Mouse (Mus musculus) lung, adult 18-20 months (tissue): ENCODE measurements at regions not wholly inside any gene's neighbourhood (a gene's known extent, or its start where the extent isn't known, plus 50 kb on each side); places are given as distances from the start of the nearest gene placed in this dataset.
A peak's percentile ranks its signal among the peaks of the same experiment; 100 is the strongest.
"Not testable (repeated sequence)": the region's sequence is repeated elsewhere in the genome, so short reads cannot be mapped to it uniquely, and the experiment has no call there.

ENCODE experiments used
- DNase-seq, 2 experiments: peaks; one replicate each; pipeline ENCODE4 v3.0.0; 2022; ENCODE audit warnings: mixed read lengths in 2 of 2

GRCm38 (mm10) chr4:4708261-4708660 lies 84.9 kb downstream of the Impad1 start:
- DNase-seq = peak; percentile 28 to 46

- DNase-seq = no peak
Measured at GRCm38 (mm10) chr4:4699102-4699501, 94.1 kb downstream of the Impad1 start.

- DNase-seq = no peak
Measured at GRCm38 (mm10) chr4:4695413-4695812, 97.7 kb downstream of the Impad1 start.

GRCm38 (mm10) chr4:4686920-4687319 lies 106.2 kb downstream of the Impad1 start:
- DNase-seq = no peak

- DNase-seq = no peak
Measured at GRCm38 (mm10) chr4:4674607-4675006, 118.5 kb downstream of the Impad1 start.

- DNase-seq = no peak
Measured at GRCm38 (mm10) chr4:4650251-4650650, 142.9 kb downstream of the Impad1 start.

GRCm38 (mm10) chr4:4645264-4645663 lies 147.9 kb downstream of the Impad1 start:
- no peak for DNase-seq

- no peak for DNase-seq
Measured at GRCm38 (mm10) chr4:4636258-4636657, 156.9 kb downstream of the Impad1 start.

- no peak for DNase-seq
Measured at GRCm38 (mm10) chr4:4635856-4636255, 157.3 kb downstream of the Impad1 start.

- DNase-seq = no peak
Measured at GRCm38 (mm10) chr4:4635338-4635737, 157.8 kb downstream of the Impad1 start.

GRCm38 (mm10) chr4:4634646-4635045 lies 158.5 kb downstream of the Impad1 start:
- no peak for DNase-seq

GRCm38 (mm10) chr4:4630750-4631149 lies 162.4 kb downstream of the Impad1 start:
- no peak for DNase-seq

- DNase-seq = no peak
Measured at GRCm38 (mm10) chr4:4629251-4629650, 163.9 kb downstream of the Impad1 start.

- DNase-seq = no peak
Measured at GRCm38 (mm10) chr4:4623840-4624239, 169.3 kb downstream of the Impad1 start.

GRCm38 (mm10) chr4:4620135-4620534 lies 173.0 kb downstream of the Impad1 start:
- DNase-seq = not testable (repeated sequence)

GRCm38 (mm10) chr4:4614577-4614976 lies 178.6 kb downstream of the Impad1 start:
- DNase-seq = no peak
